Mouse (Mus musculus) E14TG2a.4 (cell line): ENCODE results near the gene Phb2.

ENCODE experiments used
- CTCF ChIP-seq: conservative IDR thresholded peaks from 2 replicates; pipeline ENCODE4 v1.5.1; 2014; ENCODE audit warnings: low read length
- POU5F1 ChIP-seq: IDR thresholded peaks from 2 replicates; pipeline ENCODE4 v1.6.1; 2014; ENCODE audit warnings: low read length, borderline replicate concordance

- no peak for TF ChIP-seq CTCF
- TF ChIP-seq POU5F1: no peak
These were observed 32.7 kb downstream of the Phb2 start for GRCm38 (mm10) chr6:124744755-124745321.
